Mouse (Mus musculus) myocyte (in vitro differentiated cells): ENCODE results near the gene Lce3d. TPM values are rescaled to one million over a fixed set of nuclear protein-coding genes. Genes with fewer than 3 reads are reported as not detected.

Experiments used
- H3K27me3 ChIP-seq: one replicate; pipeline ENCODE4 v1.6.1; 2011; ENCODE audit not compliant: control insufficient read depth, insufficient read depth, insufficient read length
- H3K36me3 ChIP-seq: one replicate; pipeline ENCODE4 v1.6.1; 2011; ENCODE audit not compliant: control insufficient read depth, insufficient read depth
- H3K4me2 ChIP-seq: one replicate; pipeline ENCODE4 v1.6.1; 2011; ENCODE audit warnings: low read depth, control low read depth
- H3K4me3 ChIP-seq: one replicate; pipeline ENCODE4 v1.5.1; 2011; ENCODE audit warnings: mild to moderate bottlenecking, control low read depth, moderate library complexity
- H3K79me2 ChIP-seq: one replicate; pipeline ENCODE4 v1.6.1; 2011; ENCODE audit not compliant: control insufficient read depth, insufficient read depth
- H3ac ChIP-seq: one replicate; pipeline ENCODE4 v1.6.1; 2011; ENCODE audit not compliant: control insufficient read depth, insufficient read length
- MYOD1 ChIP-seq, 3 experiments: IDR thresholded peaks; one replicate each; pipeline ENCODE4 v1.6.1; 2011; ENCODE audit warnings: control low read depth in 2 of 3, low read depth in 2 of 3, mild to moderate bottlenecking in 2 of 3, moderate library complexity in 1 of 3; ENCODE audit not compliant: insufficient read length in 2 of 3, control insufficient read depth in 1 of 3
- TCF12 ChIP-seq: IDR thresholded peaks from one replicate; pipeline ENCODE4 v1.6.1; 2011; ENCODE audit warnings: mild to moderate bottlenecking, control low read depth; ENCODE audit not compliant: poor library complexity, insufficient read depth, severe bottlenecking
- polyA plus RNA-seq: library from polyadenylated mRNA; unstranded; fragments of >200 nt; fragmentation: generic; extraction: Trizol; gene quantifications from one replicate; pipeline ENCODE4 v1.2.1, GENCODE M21; 2012; ENCODE audit warnings: missing spikeins

The Lce3d gene
- polyA plus RNA-seq, 1 experiment = not detected

- Histone ChIP-seq H3K27me3 (no peaks in the 10 kb centered on the region), H3K4me3 (no peak overlapping the region), H3ac (no peak overlapping the region), H3K4me2 (no peak overlapping the region), H3K79me2 (no peaks in the 10 kb centered on the region), H3K36me3 (no peaks in the 10 kb centered on the region)
- no peak for TF ChIP-seq MYOD1 (IDR thresholded peaks at IDR 0.05; ENCODE audit: control insufficient read depth in 1 of 3, insufficient read length in 2 of 3, low read depth in 2 of 3)
Observed at GRCm38 (mm10) chr3:93000621-93001020, 43.4 kb downstream of the Lce3d start.

GRCm38 (mm10) chr3:93002843-93003242 lies 45.7 kb downstream of the Lce3d start:
- H3K4me3 ChIP-seq = no peak overlapping the region
- no peaks in the 10 kb centered on the region for H3K36me3 ChIP-seq
- no peak overlapping the region for H3K4me2 ChIP-seq
- H3ac ChIP-seq = no peak overlapping the region
- H3K79me2 ChIP-seq = no peaks in the 10 kb centered on the region
- TF ChIP-seq TCF12 = no peak
- no peaks in the 10 kb centered on the region for H3K27me3 ChIP-seq

Other genes starting within 250 kb of the Lce3d start
- not detected for gene Lce1e, start 248.3 kb upstream of the Lce3d start, polyA plus RNA-seq
- 0.19 TPM for gene Lce1f, start 237.0 kb upstream of the Lce3d start, polyA plus RNA-seq
- gene Gm38119, start 218.3 kb upstream of the Lce3d start, polyA plus RNA-seq = not detected
- gene Lce1g, start 205.1 kb upstream of the Lce3d start, polyA plus RNA-seq = 0.07 TPM
- gene Lce1h, start 192.3 kb upstream of the Lce3d start, polyA plus RNA-seq = not detected
- gene Lce1i, start 178.5 kb upstream of the Lce3d start, polyA plus RNA-seq = not detected
- gene Lce1j, start 166.9 kb upstream of the Lce3d start, polyA plus RNA-seq = not detected
- not detected for gene Lce1k, start 149.5 kb upstream of the Lce3d start, polyA plus RNA-seq
- not detected for gene Kprp, start 130.1 kb upstream of the Lce3d start, polyA plus RNA-seq
- not detected for gene Lce1l, start 106.1 kb upstream of the Lce3d start, polyA plus RNA-seq
- not detected for gene 2310050C09Rik, start 87.2 kb upstream of the Lce3d start, polyA plus RNA-seq
- not detected for gene Lce3a, start 31.2 kb upstream of the Lce3d start, polyA plus RNA-seq
- not detected for gene Lce3b, start 24.4 kb upstream of the Lce3d start, polyA plus RNA-seq
- not detected for gene Lce3c, start 12.9 kb upstream of the Lce3d start, polyA plus RNA-seq
- not detected for gene Lce3e, start 9.7 kb downstream of the Lce3d start, polyA plus RNA-seq
- gene Lce3f, start 34.8 kb downstream of the Lce3d start, polyA plus RNA-seq = not detected
- 0.11 TPM for gene Crct1, start 58.3 kb downstream of the Lce3d start, polyA plus RNA-seq
- gene Lce1m, start 61.7 kb downstream of the Lce3d start, polyA plus RNA-seq = not detected
- not detected for gene Gm4858, start 111.4 kb downstream of the Lce3d start, polyA plus RNA-seq
- not detected for gene Crnn, start 187.4 kb downstream of the Lce3d start, polyA plus RNA-seq
- not detected for gene Flg2, start 239.9 kb downstream of the Lce3d start, polyA plus RNA-seq